ENCODE assay signal across 1 mouse cellular context in the genomic region with DNA sequence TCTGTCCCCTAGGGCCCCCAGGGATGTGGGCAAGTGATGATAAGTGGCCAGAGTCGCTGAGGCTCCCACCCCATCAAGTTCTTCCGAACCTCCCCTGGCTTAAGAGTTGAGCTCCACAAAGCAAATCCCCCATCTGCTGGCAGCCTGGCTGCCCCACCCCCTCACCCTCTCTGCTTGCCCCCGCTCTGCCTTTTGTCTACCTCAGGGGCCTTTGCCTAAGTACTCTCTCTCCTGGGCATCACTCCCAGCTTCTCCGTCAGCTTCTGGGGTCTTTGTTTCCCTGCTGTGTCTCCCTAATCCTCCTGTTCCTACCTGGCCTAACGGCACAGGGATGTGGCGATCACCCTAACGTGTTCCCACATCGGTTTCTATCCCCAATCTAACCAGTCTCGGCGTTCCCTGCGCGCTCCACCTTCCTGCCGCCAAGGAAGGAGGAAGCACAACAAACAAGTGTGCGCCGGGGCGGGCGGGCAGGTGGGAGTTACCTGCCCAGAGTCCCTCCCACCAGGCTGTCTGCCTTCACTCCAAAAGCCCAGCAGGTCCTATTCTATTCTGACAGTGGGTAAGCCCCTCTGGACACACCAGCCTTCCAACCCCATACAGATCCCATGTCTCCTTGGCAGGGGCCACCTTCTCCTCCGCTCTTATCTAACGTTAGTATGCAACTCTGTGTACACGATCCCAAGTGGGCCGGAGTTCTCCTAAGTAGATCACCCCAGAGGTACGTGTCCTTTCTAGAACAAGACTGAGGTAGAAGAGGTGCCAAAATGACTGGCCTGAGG.
TF ChIP-seq lines count a peak whose summit lies in the region.

No protein-coding gene starts in this region.

TF ChIP-seq in MEL, 35 proteins besides CTCF, POLR2A, EP300 and RAD21:
- TF ChIP-seq POLR2AphosphoS2 (IDR thresholded peaks at IDR 0.05; ENCODE audit: low read length) (no peak), MEF2A (IDR thresholded peaks at IDR 0.05; ENCODE audit: extremely low read depth, insufficient replicate concordance, low read depth, low read length, poor library complexity, severe bottlenecking) (no peak), ZMIZ1 (IDR thresholded peaks at IDR 0.05; ENCODE audit: low read depth, low read length) (no peak), HCFC1 (IDR thresholded peaks at IDR 0.05; ENCODE audit: low read depth, low read length) (no peak), GATA1 (IDR thresholded peaks at IDR 0.05; ENCODE audit: low read depth, low read length) (no peak), ETS1 (IDR thresholded peaks at IDR 0.05; ENCODE audit: low read depth, low read length) (no peak), NRF1 (IDR thresholded peaks at IDR 0.05; ENCODE audit: insufficient read depth, low read depth, low read length, poor library complexity, severe bottlenecking) (no peak), MYB (IDR thresholded peaks at IDR 0.05; ENCODE audit: low read depth, low read length) (no peak)
